Mouse (Mus musculus): ENCODE measurements around the gene Gss. TPM values are rescaled to one million over a fixed set of nuclear protein-coding genes. Genes with fewer than 3 reads are reported as not detected.
A peak's percentile ranks its signal among the peaks of the same experiment; 100 is the strongest.

The Gss gene
- polyA plus RNA-seq, 1 experiment from 2014 or later = 32.2 TPM

DNA sequence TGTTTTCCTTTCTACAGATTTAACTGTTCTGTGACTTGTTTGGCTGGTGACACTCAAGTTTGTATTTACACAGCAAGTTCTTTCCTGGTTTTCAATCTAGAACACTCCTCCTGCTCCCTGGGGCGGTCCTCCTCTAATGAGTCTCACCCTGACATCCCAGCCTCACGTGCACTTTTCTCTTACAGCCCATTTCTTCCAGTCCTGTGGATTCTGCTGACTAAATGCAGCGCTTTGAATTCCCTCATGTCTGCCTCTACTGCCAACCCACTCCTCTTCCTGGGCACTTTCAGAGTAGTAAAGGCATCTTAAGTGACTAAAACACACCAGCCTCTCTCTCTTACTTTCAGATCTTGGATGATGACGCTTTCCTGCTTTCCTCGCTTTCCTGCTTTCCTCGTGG lies 934 bp downstream of the Gss start:
- Histone ChIP-seq H3K4me3 (peak overlapping the region; percentile 68), H3K27me3 (no peaks in the 10 kb centered on the region), H3K9ac (peak overlapping the region; percentile 87), H3K27ac (peak overlapping the region; percentile 88), H3K4me1 (peaks cover 9% of the 10 kb centered on the region), H3K36me3 (no peaks in the 10 kb centered on the region), H3K9me3 (no peaks in the 10 kb centered on the region), H3K4me2 (peak overlapping the region; percentile 72)
- no peak for ATAC-seq (ENCODE audit: insufficient number of reproducible peaks, insufficient read depth, low FRiP score, low TSS enrichment, low read depth)
- WGBS = 3% methylated on average over 6 of the region's 6 CpGs

DNA sequence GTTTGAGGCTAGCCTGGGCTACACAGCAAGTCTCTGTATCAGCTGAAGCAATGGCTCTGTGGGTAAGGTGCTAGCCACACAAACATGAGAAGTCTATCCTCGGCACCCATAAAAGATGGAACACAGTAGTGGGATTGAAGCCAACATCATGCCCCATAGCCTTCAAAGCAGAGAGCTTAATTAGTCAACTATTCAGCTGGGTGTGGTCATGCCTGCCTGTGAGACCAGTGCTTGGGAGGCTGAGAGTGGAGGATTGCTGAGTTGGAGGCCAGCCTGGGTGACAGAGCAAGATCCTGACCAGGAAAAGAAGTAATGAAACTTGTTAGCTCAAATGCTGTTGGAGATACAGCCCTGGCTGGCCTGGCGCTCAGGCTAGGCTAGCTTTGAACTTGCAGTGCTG lies 1.7 kb downstream of the Gss start:
- Histone ChIP-seq H3K36me3 (no peaks in the 10 kb centered on the region), H3K27ac (no peak overlapping the region), H3K9ac (peak overlapping the region; percentile 87; the same call in 1 of the 2 replicates), H3K9me3 (no peaks in the 10 kb centered on the region), H3K4me1 (peaks cover 9% of the 10 kb centered on the region), H3K4me3 (no peak overlapping the region), H3K27me3 (no peaks in the 10 kb centered on the region), H3K4me2 (no peak overlapping the region)
- WGBS = 93% methylated on average over 2 of the region's 2 CpGs
- no peak for ATAC-seq (ENCODE audit: insufficient number of reproducible peaks, insufficient read depth, low FRiP score, low TSS enrichment, low read depth)

DNA sequence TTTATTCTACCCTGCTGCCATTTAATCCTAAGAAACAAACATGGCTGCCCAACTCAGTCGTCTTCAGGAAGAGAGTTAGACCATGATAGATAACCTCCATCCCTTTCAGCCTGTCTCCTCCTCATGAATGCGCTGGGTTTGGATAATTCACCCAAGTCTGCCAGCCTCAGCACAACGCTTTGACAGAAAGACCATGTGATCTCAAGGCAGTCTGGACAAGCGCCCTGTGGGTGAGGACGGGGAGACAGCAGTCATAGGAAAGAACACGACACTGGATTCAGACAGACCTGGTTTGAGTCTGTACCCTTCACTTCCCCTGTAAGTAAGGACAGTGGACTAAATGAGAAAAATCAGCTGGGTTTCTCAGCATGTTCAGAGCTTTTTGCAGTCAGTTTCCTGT lies 3.1 kb downstream of the Gss start:
- Histone ChIP-seq H3K9ac (no peak overlapping the region), H3K4me1 (peaks cover 9% of the 10 kb centered on the region), H3K4me3 (no peak overlapping the region), H3K9me3 (no peaks in the 10 kb centered on the region), H3K27me3 (no peaks in the 10 kb centered on the region), H3K36me3 (no peaks in the 10 kb centered on the region), H3K27ac (no peak overlapping the region), H3K4me2 (no peak overlapping the region)
- WGBS = 73% methylated on average over 6 of the region's 6 CpGs
- no peak for ATAC-seq (ENCODE audit: insufficient number of reproducible peaks, insufficient read depth, low FRiP score, low TSS enrichment, low read depth)

DNA sequence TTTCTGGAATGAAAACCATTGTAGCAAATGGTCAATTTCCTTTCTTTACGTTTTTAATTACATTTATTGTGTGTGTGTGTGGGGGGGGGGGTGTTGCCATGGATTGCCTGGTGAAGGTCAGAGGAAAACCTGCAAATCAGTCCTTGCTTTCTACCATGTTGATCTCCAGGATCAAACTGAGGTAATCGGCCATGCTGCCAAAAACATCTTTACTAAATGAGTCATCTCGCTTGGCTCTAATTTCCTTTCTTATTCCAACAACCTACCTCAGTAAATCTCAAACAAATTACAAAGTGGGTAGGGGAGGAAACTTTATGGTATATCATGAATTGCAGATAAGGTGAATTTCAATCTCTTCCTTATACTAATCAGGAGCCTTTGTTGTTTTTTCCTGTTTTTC lies 4.5 kb downstream of the Gss start:
- Histone ChIP-seq H3K27ac (no peak overlapping the region), H3K9me3 (no peaks in the 10 kb centered on the region), H3K9ac (no peak overlapping the region), H3K4me1 (peaks cover 9% of the 10 kb centered on the region), H3K27me3 (no peaks in the 10 kb centered on the region), H3K36me3 (no peaks in the 10 kb centered on the region), H3K4me3 (no peak overlapping the region), H3K4me2 (no peak overlapping the region)
- 83% methylated on average over 3 of the region's 3 CpGs for WGBS
- no peak for ATAC-seq (ENCODE audit: insufficient number of reproducible peaks, insufficient read depth, low FRiP score, low TSS enrichment, low read depth)

DNA sequence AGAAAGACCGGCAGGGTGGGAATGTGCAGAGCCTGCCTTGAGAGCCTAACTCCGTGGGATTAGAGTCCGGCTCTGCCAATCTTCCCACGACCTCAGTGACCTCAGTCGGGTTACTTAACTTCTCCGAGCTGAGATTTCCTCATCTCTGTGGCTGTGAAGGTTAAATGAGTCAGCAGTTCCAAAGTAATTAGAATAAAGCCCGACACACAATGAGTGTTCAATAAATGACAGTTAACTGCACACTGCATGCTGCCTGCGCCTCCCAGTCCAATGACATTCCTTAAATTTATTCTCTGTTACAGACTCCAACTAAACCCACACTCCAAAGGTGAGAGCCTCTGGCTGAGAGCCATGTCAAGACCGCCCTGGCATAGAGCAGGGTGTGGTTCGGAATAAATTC lies 7.1 kb downstream of the Gss start:
- WGBS = 65% methylated on average over 10 of the region's 10 CpGs
- Histone ChIP-seq H3K36me3 (no peaks in the 10 kb centered on the region), H3K4me3 (no peak overlapping the region), H3K27me3 (no peaks in the 10 kb centered on the region), H3K9me3 (no peaks in the 10 kb centered on the region), H3K27ac (no peak overlapping the region), H3K4me2 (no peak overlapping the region), H3K4me1 (no peaks in the 10 kb centered on the region), H3K9ac (no peak overlapping the region)
- ATAC-seq (ENCODE audit: insufficient number of reproducible peaks, insufficient read depth, low FRiP score, low TSS enrichment, low read depth) = no peak

DNA sequence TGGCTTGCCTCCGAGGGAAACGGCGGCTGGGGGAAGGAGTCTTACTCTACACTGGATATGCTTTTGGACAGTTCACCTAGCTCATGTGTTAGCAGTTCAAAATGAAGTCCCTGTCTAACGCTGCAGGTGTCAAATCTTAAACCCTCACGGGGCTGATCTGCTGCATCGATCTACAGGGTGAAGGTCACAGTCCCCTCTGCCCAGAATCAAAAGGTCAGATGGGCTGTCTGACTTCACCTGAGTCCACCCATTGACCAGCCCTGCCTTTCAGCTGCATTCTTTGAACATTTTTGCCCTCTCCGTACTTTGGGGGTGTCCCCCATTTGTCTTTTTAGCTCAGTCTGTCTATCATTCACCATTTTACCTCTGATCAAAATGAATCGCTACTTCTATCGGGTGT lies 7.5 kb downstream of the Gss start:
- Histone ChIP-seq H3K9me3 (no peaks in the 10 kb centered on the region), H3K27ac (no peak overlapping the region), H3K4me3 (no peak overlapping the region), H3K27me3 (no peaks in the 10 kb centered on the region), H3K4me2 (no peak overlapping the region), H3K9ac (no peak overlapping the region), H3K4me1 (no peaks in the 10 kb centered on the region), H3K36me3 (no peaks in the 10 kb centered on the region)
- ATAC-seq (ENCODE audit: insufficient number of reproducible peaks, insufficient read depth, low FRiP score, low TSS enrichment, low read depth) = no peak
- WGBS = 82% methylated on average over 9 of the region's 9 CpGs

DNA sequence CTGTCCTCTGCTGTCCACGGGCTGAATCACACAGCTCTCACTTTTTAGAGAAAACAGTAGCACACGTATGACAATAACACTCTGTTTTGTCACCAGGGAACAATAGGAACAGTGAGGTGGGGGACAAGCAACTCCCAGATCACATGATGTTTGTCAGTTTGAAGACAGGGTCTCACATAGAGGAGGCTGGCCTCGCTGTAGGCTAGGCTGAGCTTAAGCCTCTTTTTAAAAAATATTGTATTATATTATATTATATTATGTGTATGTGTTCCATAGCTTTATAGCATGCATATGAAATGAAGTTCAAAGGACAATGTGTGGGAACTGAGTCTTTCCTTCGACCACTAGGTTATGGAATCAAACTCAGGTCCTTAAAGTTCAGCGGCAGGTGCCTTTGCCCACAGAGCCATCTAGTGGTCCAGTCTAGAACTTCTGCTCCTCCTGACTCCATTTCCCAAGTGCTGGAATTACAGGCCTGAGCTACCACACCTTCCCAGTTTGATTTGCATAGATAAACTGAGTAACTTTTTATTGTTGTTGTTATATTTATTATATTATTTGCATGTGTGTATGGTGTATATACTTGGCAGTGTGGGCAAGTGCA lies 8.6 kb downstream of the Gss start:
- Histone ChIP-seq H3K4me1 (no peaks in the 10 kb centered on the region), H3K9me3 (no peaks in the 10 kb centered on the region), H3K4me2 (no peak overlapping the region), H3K36me3 (no peaks in the 10 kb centered on the region), H3K9ac (no peak overlapping the region), H3K4me3 (no peak overlapping the region), H3K27ac (no peak overlapping the region), H3K27me3 (no peaks in the 10 kb centered on the region)
- WGBS = 46% methylated on average over 5 of the region's 5 CpGs
- ATAC-seq (ENCODE audit: insufficient number of reproducible peaks, insufficient read depth, low FRiP score, low TSS enrichment, low read depth) = no peak

DNA sequence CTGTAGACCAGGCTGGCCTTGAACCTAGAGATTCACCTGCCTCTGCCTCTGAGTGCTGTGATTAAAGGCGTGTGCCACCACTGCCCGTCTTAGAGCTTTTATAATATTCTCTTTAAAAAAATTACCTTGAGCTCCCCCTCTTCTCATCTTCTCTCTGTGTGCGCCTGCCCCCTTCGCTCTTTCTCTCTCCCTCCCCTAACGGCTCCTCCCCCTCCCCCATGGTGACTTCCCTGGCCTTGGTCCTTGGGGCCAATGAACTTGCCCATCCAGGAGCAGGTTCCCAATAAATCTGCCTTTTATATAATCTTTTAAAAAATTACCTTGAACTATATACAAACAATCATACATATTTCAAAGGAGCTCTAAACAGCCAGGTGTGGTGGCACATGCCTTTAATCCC lies 9.6 kb downstream of the Gss start:
- H3K4me2 ChIP-seq = no peak overlapping the region
- H3K36me3 ChIP-seq = peaks cover 6% of the 10 kb centered on the region
- WGBS = 77% methylated on average over 5 of the region's 5 CpGs
- no peak for ATAC-seq (ENCODE audit: insufficient number of reproducible peaks, insufficient read depth, low FRiP score, low TSS enrichment, low read depth)
- H3K27ac ChIP-seq = no peak overlapping the region
- H3K9ac ChIP-seq = no peak overlapping the region
- no peak overlapping the region for H3K4me3 ChIP-seq
- H3K27me3 ChIP-seq = no peaks in the 10 kb centered on the region
- no peaks in the 10 kb centered on the region for H3K9me3 ChIP-seq
- no peaks in the 10 kb centered on the region for H3K4me1 ChIP-seq

DNA sequence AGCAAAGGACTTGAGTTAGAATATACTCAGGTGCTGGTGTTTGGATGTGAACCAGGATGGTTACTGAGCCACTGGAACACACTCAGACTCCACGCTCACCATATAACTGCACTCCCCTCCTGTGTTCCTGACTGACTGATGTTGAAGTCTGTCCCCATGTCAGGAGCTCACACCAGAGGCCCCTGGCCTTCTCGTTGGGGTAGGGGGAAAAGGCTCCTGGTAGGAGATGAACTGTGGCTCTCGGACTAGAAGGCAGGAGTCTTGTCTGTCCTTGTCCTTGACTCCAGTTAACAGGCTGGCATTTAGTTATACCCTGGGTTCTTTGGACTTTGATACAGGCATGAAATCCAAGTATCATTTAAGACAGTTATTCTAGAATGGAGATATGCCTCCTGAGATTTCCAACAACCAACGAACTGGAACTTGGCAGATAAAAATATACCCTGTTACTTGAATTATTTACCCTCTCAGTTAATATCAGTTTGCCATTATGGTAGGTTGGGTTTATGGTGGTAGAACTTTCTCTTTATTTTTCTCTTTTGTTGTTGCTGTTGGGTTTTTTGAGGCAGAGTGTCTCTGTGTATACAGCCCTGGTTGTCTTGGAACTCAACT lies 10.1 kb downstream of the Gss start:
- H3K4me1 ChIP-seq = no peaks in the 10 kb centered on the region
- H3K36me3 ChIP-seq = peaks cover 6% of the 10 kb centered on the region
- no peak overlapping the region for H3K4me2 ChIP-seq
- no peaks in the 10 kb centered on the region for H3K27me3 ChIP-seq
- H3K4me3 ChIP-seq = no peak overlapping the region
- WGBS = 74% methylated on average over 4 of the region's 4 CpGs
- H3K27ac ChIP-seq = no peak overlapping the region
- no peaks in the 10 kb centered on the region for H3K9me3 ChIP-seq
- no peak for ATAC-seq (ENCODE audit: insufficient number of reproducible peaks, insufficient read depth, low FRiP score, low TSS enrichment, low read depth)
- no peak overlapping the region for H3K9ac ChIP-seq

DNA sequence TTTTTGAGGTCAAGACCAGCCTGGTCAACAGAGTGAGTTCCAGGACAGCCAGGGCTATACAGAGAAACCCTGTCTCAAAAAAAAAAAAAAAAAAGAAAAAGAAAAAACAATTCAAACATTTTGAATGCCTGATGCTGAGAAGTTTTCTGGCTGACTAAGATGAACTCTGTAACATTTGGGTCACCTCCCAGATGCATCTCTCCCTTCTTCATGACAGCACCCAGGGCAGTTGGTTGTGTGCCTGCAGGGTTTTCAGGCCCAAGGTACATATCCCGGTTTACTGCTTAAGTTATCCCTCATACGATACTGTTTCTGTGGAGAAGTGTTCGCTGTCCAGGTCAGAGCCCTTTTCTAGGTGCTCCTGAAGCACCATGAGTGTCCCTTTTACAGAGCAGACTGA lies 12.3 kb downstream of the Gss start:
- Histone ChIP-seq H3K9me3 (no peaks in the 10 kb centered on the region), H3K4me2 (no peak overlapping the region), H3K36me3 (peaks cover 22% of the 10 kb centered on the region), H3K4me3 (no peak overlapping the region), H3K4me1 (no peaks in the 10 kb centered on the region), H3K27ac (no peak overlapping the region), H3K9ac (no peak overlapping the region), H3K27me3 (no peaks in the 10 kb centered on the region)
- ATAC-seq (ENCODE audit: insufficient number of reproducible peaks, insufficient read depth, low FRiP score, low TSS enrichment, low read depth) = no peak
- WGBS = 88% methylated on average over 3 of the region's 3 CpGs

DNA sequence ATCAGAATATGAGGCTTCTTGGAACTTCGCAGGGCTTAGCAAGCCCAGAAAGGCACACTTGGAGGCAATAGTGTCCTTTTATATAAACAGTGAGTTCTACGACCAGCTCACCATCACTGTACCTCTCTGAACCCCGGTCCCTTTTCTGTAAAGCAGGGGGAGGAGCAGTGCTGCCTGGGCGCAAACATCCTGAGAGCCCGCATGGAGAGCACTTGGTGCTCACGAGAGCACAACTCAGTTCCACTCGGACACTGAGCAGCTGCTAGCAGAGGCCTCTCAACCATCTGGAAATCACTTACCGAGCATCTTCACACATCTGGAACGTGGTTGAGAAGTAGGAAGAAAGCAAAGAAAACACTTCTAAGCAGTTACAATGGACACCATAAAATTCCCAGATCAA lies 16.0 kb downstream of the Gss start:
- 70% methylated on average over 9 of the region's 9 CpGs for WGBS
- no peaks in the 10 kb centered on the region for H3K9me3 ChIP-seq
- H3K4me2 ChIP-seq = no peak overlapping the region
- H3K4me1 ChIP-seq = no peaks in the 10 kb centered on the region
- no peak for ATAC-seq (ENCODE audit: insufficient number of reproducible peaks, insufficient read depth, low FRiP score, low TSS enrichment, low read depth)
- no peak overlapping the region for H3K4me3 ChIP-seq
- H3K27me3 ChIP-seq = no peaks in the 10 kb centered on the region
- H3K36me3 ChIP-seq = peaks cover 37% of the 10 kb centered on the region
- H3K9ac ChIP-seq = no peak overlapping the region
- H3K27ac ChIP-seq = no peak overlapping the region

DNA sequence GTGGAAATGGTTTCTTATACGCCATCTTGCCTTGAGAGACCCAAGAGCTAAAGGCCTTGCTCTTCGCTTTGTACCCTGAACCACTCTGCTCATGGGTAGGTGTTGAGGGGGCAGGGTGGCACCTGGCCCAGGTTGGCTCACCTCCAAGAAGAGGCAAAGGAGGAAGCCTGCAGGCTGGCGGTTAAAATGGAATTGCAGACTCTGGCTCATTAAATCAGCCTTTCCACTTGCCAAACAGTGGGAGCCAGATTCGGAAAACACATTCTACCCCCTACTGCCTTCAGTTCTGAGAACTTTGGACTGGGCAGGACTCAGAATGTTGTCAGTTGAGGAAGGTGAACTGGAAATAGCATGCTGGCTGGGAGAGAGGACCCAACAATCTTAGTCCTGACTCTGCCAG lies 17.9 kb downstream of the Gss start:
- WGBS = 89% methylated on average over 4 of the region's 4 CpGs
- H3K4me1 ChIP-seq = no peaks in the 10 kb centered on the region
- ATAC-seq (ENCODE audit: insufficient number of reproducible peaks, insufficient read depth, low FRiP score, low TSS enrichment, low read depth) = no peak
- peaks cover 42% of the 10 kb centered on the region for H3K36me3 ChIP-seq
- H3K4me3 ChIP-seq = no peak overlapping the region
- no peak overlapping the region for H3K27ac ChIP-seq
- no peaks in the 10 kb centered on the region for H3K27me3 ChIP-seq
- no peak overlapping the region for H3K9ac ChIP-seq
- H3K4me2 ChIP-seq = no peak overlapping the region
- H3K9me3 ChIP-seq = no peaks in the 10 kb centered on the region
